Mouse (Mus musculus) midbrain, embryonic 11.5 days (tissue): ENCODE measurements around the gene Klrb1f. TPM values are rescaled to one million over a fixed set of nuclear protein-coding genes. Genes with fewer than 3 reads are reported as not detected.

Source experiments
- ATAC-seq: fragments of 200-750 bp; cut with Nextera tagmentation; 2 replicates; pipeline ENCODE4 v1.8.0; 2017; ENCODE audit warnings: moderate TSS enrichment, moderate library complexity; ENCODE audit not compliant: low FRiP score
- DNase-seq: peaks from one replicate; pipeline ENCODE4 v3.0.0; 2015; ENCODE audit warnings: low spot score; ENCODE audit errors: missing footprints
- H3K27ac ChIP-seq: fragments of 300-500 bp; sonication (generic); 2 replicates; pipeline ENCODE4 v1.5.1; 2014; ENCODE audit warnings: low read depth, low read length
- H3K27me3 ChIP-seq: fragments of 300-500 bp; sonication (generic); 2 replicates; pipeline ENCODE4 v1.6.1; 2014; ENCODE audit warnings: mild to moderate bottlenecking, low read length, moderate library complexity, mixed read lengths; ENCODE audit not compliant: control insufficient read depth, insufficient read depth
- H3K36me3 ChIP-seq: fragments of 300-500 bp; sonication (generic); 2 replicates; pipeline ENCODE4 v1.6.1; 2014; ENCODE audit warnings: mild to moderate bottlenecking, low read length, moderate library complexity, mixed read lengths; ENCODE audit not compliant: control insufficient read depth, insufficient read depth
- H3K4me1 ChIP-seq: fragments of 300-500 bp; sonication (generic); 2 replicates; pipeline ENCODE4 v1.6.1; 2014; ENCODE audit warnings: low read length; ENCODE audit not compliant: control insufficient read depth, insufficient read depth
- H3K4me2 ChIP-seq: fragments of 300-500 bp; sonication (generic); 2 replicates; pipeline ENCODE4 v1.6.1; 2014; ENCODE audit warnings: mild to moderate bottlenecking, moderate library complexity
- H3K4me3 ChIP-seq: fragments of 300-500 bp; sonication (generic); 2 replicates; pipeline ENCODE4 v1.5.1; 2014; ENCODE audit warnings: low read depth, low read length
- H3K9ac ChIP-seq: fragments of 300-500 bp; sonication (generic); 2 replicates; pipeline ENCODE4 v1.6.1; 2014; ENCODE audit warnings: low read length
- H3K9me3 ChIP-seq: fragments of 300-500 bp; sonication (generic); 2 replicates; pipeline ENCODE4 v1.6.1; 2016; ENCODE audit warnings: low read length; ENCODE audit not compliant: control insufficient read depth
- WGBS: fragments of 180-500 bp; shearing (Covaris S2); extraction: QIAGEN DNeasy Blood & Tissue Kit; methylation state at CpG from one replicate; pipeline ENCODE4 v1.1.7; 2014; 5-methylcytosine and 5-hydroxymethylcytosine counted together
- polyA plus RNA-seq: library from polyadenylated mRNA; unstranded; fragments of >200 nt; fragmentation: Nextera tagmentation; extraction: Ambion mirVana; gene quantifications from 2 replicates; pipeline ENCODE4 v1.2.1, GENCODE M21; 2014

Gene Klrb1f
- polyA plus RNA-seq, 1 experiment from 2014 or later = 0.23 TPM

DNA sequence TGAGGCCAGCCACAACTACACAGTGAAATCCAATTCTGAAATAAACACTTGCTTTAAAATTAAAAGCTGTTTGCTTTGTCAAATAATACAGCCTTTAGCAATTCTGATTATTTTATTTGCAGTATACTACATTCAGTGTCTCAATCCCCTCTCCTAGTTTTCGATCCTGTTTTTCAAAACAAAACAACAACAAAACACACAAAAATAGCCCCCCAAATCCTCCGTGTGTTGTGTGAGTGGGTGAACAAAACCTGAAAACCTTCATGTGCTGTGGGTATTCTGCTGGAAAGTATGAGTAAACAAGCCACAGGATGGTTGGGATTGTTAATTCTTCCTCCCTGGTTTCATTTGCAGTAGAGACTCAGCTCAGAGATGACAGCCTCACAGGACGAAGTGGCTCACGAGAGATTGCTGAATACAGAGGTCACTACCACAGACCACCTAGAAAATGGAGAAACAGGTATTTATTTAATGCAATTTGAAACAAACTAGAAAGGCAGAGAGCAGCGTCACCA lies 31.9 kb upstream of the Klrb1f start:
- DNase-seq (no peak), ATAC-seq (no peak)
- Histone ChIP-seq H3K9me3 (no peaks in the 10 kb centered on the region), H3K4me2 (no peak overlapping the region), H3K9ac (no peak overlapping the region), H3K4me3 (no peak overlapping the region), H3K27me3 (no peaks in the 10 kb centered on the region), H3K27ac (no peak overlapping the region), H3K36me3 (no peaks in the 10 kb centered on the region), H3K4me1 (no peaks in the 10 kb centered on the region)
- whole genome bisulfite sequencing = 93% methylated on average over 5 of the region's 5 CpGs

- DNase-seq (no peak), ATAC-seq (no peak)
- H3K4me1 ChIP-seq = no peaks in the 10 kb centered on the region
- no peaks in the 10 kb centered on the region for H3K36me3 ChIP-seq
- H3K27ac ChIP-seq = no peak overlapping the region
- H3K4me3 ChIP-seq = no peak overlapping the region
- H3K27me3 ChIP-seq = no peaks in the 10 kb centered on the region
- no peaks in the 10 kb centered on the region for H3K9me3 ChIP-seq
- no peak overlapping the region for H3K9ac ChIP-seq
- H3K4me2 ChIP-seq = no peak overlapping the region
- 93% methylated on average over 1 of the region's 1 CpGs for WGBS
Measured at GRCm38 (mm10) chr6:129014399-129014798, 31.3 kb upstream of the Klrb1f start.

- no peaks in the 10 kb centered on the region for H3K27me3 ChIP-seq
- H3K9me3 ChIP-seq = no peaks in the 10 kb centered on the region
- H3K36me3 ChIP-seq = no peaks in the 10 kb centered on the region
- no peaks in the 10 kb centered on the region for H3K4me1 ChIP-seq
- H3K4me2 ChIP-seq = no peak overlapping the region
- DNase-seq (no peak), ATAC-seq (no peak)
- no peak overlapping the region for H3K9ac ChIP-seq
- H3K4me3 ChIP-seq = no peak overlapping the region
- no peak overlapping the region for H3K27ac ChIP-seq
- 90% methylated on average over 8 of the region's 8 CpGs for WGBS
Measured at GRCm38 (mm10) chr6:129027451-129028248, 18.1 kb upstream of the Klrb1f start.

DNA sequence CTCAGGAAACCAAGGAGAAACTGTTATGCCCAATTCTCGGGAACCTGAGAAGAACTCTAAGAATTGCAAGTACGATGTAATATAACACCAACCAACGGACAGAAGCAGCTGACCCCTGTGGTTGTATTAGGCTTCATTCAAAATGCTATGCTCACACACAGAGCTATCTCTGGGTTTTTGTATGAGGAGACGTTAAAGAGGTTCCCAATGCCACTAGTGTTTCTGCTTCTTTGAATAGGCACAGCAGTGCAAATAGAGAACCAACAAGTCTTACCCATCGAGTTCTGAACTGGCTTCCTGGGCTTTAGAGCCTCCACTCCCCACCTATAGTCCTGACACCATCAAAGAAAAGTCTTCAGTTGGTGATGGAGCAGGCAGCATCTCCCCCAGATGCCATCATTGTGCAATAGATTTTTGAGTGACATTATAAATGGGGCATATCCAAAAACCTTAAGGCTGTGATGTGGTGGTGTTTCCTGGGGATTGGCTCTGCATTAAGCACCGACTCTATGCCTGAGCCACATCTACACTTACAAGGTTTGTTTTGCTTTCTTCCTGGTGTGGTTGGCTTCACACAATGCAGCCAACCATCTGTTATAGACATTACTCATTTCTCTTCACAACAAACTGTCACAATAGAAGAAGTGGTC lies 15.4 kb upstream of the Klrb1f start:
- ATAC-seq (no peak), DNase-seq (peak; percentile 56)
- no peaks in the 10 kb centered on the region for H3K27me3 ChIP-seq
- H3K9me3 ChIP-seq = no peaks in the 10 kb centered on the region
- H3K4me1 ChIP-seq = no peaks in the 10 kb centered on the region
- 64% methylated on average over 6 of the region's 6 CpGs for WGBS
- H3K4me3 ChIP-seq = no peak overlapping the region
- H3K9ac ChIP-seq = no peak overlapping the region
- H3K4me2 ChIP-seq = no peak overlapping the region
- H3K36me3 ChIP-seq = no peaks in the 10 kb centered on the region
- H3K27ac ChIP-seq = no peak overlapping the region

GRCm38 (mm10) chr6:129030964-129031363 lies 14.7 kb upstream of the Klrb1f start:
- H3K4me1 ChIP-seq = no peaks in the 10 kb centered on the region
- no peak for DNase-seq
- H3K4me2 ChIP-seq = no peak overlapping the region
- H3K27ac ChIP-seq = no peak overlapping the region
- no peak overlapping the region for H3K4me3 ChIP-seq
- H3K36me3 ChIP-seq = no peaks in the 10 kb centered on the region
- no peak overlapping the region for H3K9ac ChIP-seq
- no peaks in the 10 kb centered on the region for H3K9me3 ChIP-seq
- no peak for ATAC-seq
- H3K27me3 ChIP-seq = no peaks in the 10 kb centered on the region
- WGBS = 93% methylated on average over 2 of the region's 2 CpGs

- H3K4me3 ChIP-seq = no peak overlapping the region
- H3K27ac ChIP-seq = no peak overlapping the region
- DNase-seq (no peak), ATAC-seq (peak; percentile 30; the same call in 1 of the 2 replicates)
- H3K4me1 ChIP-seq = no peaks in the 10 kb centered on the region
- no peak overlapping the region for H3K4me2 ChIP-seq
- H3K9ac ChIP-seq = no peak overlapping the region
- H3K9me3 ChIP-seq = no peaks in the 10 kb centered on the region
- H3K36me3 ChIP-seq = no peaks in the 10 kb centered on the region
- no peaks in the 10 kb centered on the region for H3K27me3 ChIP-seq
- 80% methylated on average over 2 of the region's 2 CpGs for WGBS
Measured at GRCm38 (mm10) chr6:129033397-129033796, 12.3 kb upstream of the Klrb1f start.

GRCm38 (mm10) chr6:129035017-129035416 lies 10.7 kb upstream of the Klrb1f start:
- DNase-seq (no peak), ATAC-seq (no peak)
- Histone ChIP-seq H3K9ac (no peak overlapping the region), H3K4me1 (no peaks in the 10 kb centered on the region), H3K36me3 (no peaks in the 10 kb centered on the region), H3K27me3 (no peaks in the 10 kb centered on the region), H3K27ac (no peak overlapping the region), H3K4me3 (no peak overlapping the region), H3K9me3 (no peaks in the 10 kb centered on the region), H3K4me2 (no peak overlapping the region)
- 79% methylated on average over 2 of the region's 2 CpGs for WGBS

GRCm38 (mm10) chr6:129036326-129036725 lies 9.4 kb upstream of the Klrb1f start:
- no peaks in the 10 kb centered on the region for H3K27me3 ChIP-seq

DNA sequence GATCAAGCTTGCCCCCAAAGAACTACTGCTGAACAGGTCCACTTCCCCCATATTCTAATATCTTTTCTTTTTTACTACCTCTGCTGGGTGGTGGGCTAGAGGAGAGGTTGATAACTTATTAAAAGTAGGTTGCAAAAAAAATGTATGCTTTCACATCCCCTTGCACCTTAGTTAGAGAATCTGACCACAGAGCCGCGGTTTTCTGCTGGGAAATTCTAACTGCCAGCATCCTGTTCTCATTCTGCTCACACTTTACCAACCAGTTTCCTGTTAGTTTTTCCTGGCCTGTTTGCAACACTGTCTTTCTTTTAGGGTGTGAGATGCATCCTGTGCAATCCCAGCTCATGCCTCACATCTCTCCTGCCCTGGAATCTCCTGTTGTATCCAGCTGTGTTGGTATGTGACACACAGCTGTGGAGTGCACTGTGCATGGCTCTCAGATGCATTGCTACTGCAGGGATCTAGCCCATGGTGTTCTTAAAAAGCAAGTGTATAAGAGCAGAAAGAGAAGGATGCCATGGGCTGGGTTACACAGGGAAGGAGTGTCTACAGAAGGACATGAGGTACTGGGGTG lies 8.7 kb upstream of the Klrb1f start:
- no peak for ATAC-seq
- H3K27me3 ChIP-seq = no peaks in the 10 kb centered on the region

More at GRCm38 (mm10) chr6:129036326-129036725, 9.4 kb upstream of the Klrb1f start:
- no peak for ATAC-seq
- Histone ChIP-seq H3K36me3 (no peaks in the 10 kb centered on the region), H3K4me2 (no peak overlapping the region), H3K27ac (no peak overlapping the region), H3K9ac (no peak overlapping the region), H3K4me1 (no peaks in the 10 kb centered on the region), H3K9me3 (no peaks in the 10 kb centered on the region), H3K4me3 (no peak overlapping the region)
- peak; percentile 59 for DNase-seq

More for the DNA sequence above, 8.7 kb upstream of the Klrb1f start:
- WGBS = 88% methylated on average over 2 of the region's 2 CpGs
- Histone ChIP-seq H3K36me3 (no peaks in the 10 kb centered on the region), H3K4me3 (no peak overlapping the region), H3K4me1 (no peaks in the 10 kb centered on the region), H3K9me3 (no peaks in the 10 kb centered on the region), H3K27ac (no peak overlapping the region), H3K4me2 (no peak overlapping the region), H3K9ac (no peak overlapping the region)
- no peak for DNase-seq
